ENCODE assay signal across 21 mouse cellular contexts in genomic region chr12:110495260-110495659, GRCm38 (mm10).
"Had no signal": no experiment of that assay in that cellular context is flagged by ENCODE, and none has a peak within 500 bp of the region (broad histone marks: within the 10 kb centered on the region; RNA-seq: fewer than 3 reads in every experiment).

No protein-coding gene starts in this region.

- H3K9me3 ChIP-seq: limb, embryonic 10.5 days; limb, embryonic 13.5 days; liver, embryonic 12.5 days; liver, embryonic 15.5 days; lung, embryonic 15.5 days; megakaryocyte, embryonic 14.5 days; midbrain, embryonic 10.5 days; midbrain, embryonic 13.5 days; neural tube, embryonic 13.5 days; stomach, embryonic 15.5 days had no signal

- ATAC-seq: liver, embryonic 12.5 days; midbrain, embryonic 13.5 days; midbrain, embryonic 16.5 days had no signal

- H3K36me3 ChIP-seq: midbrain, embryonic 13.5 days; stomach, embryonic 15.5 days had no signal

- H3K9ac ChIP-seq: limb, embryonic 13.5 days; liver, embryonic 12.5 days; liver, embryonic 15.5 days; lung, embryonic 15.5 days; midbrain, embryonic 13.5 days; neural tube, embryonic 13.5 days; stomach, embryonic 15.5 days had no signal

- DNase-seq: layer of hippocampus, adult 9-11 months; liver; lung, adult 18-20 months; lung, postnatal 10 days; lung, postnatal 36 days; retina, postnatal 1 day; right cerebral cortex, postnatal 25 days had no signal

- H3K27me3 ChIP-seq: limb, embryonic 13.5 days; liver, embryonic 12.5 days; liver, embryonic 15.5 days; lung, embryonic 15.5 days; megakaryocyte, embryonic 14.5 days; midbrain, embryonic 13.5 days; neural tube, embryonic 13.5 days; stomach, embryonic 15.5 days had no signal

- H3K27ac ChIP-seq: kidney, postnatal 0 days; layer of hippocampus, adult 2 months; limb, embryonic 10.5 days; limb, embryonic 13.5 days; liver, embryonic 12.5 days; liver, embryonic 15.5 days; lung, embryonic 15.5 days; midbrain, embryonic 10.5 days; midbrain, embryonic 13.5 days; neural tube, embryonic 13.5 days; stomach, embryonic 15.5 days had no signal

- H3K4me3 ChIP-seq: layer of hippocampus, adult 2 months; limb, embryonic 10.5 days; limb, embryonic 13.5 days; liver, embryonic 12.5 days; liver, embryonic 15.5 days; lung, embryonic 15.5 days; megakaryocyte, embryonic 14.5 days; midbrain, embryonic 10.5 days; midbrain, embryonic 13.5 days; myocyte; neural tube, embryonic 13.5 days; stomach, embryonic 15.5 days had no signal

- H3K4me2 ChIP-seq: limb, embryonic 13.5 days; liver, embryonic 12.5 days; liver, embryonic 15.5 days; lung, embryonic 15.5 days; midbrain, embryonic 13.5 days; neural tube, embryonic 13.5 days; stomach, embryonic 15.5 days had no signal
